Mouse (Mus musculus): ENCODE results near the gene Alx3.

- TF ChIP-seq NANOG (IDR thresholded peaks at IDR 0.05; ENCODE audit: borderline replicate concordance, low read length) = no peak
- no peak for TF ChIP-seq CTCF (conservative IDR thresholded peaks at IDR 0.05; ENCODE audit: low read length)
Observed at GRCm38 (mm10) chr3:107582130-107582874, 12.5 kb upstream of the Alx3 start.
